In genomic region chr19:4232186-4232572, GRCm38 (mm10) we compare ENCODE assay signal across 1 mouse cellular context.
TF ChIP-seq lines count a peak whose summit lies in the region.

No protein-coding gene starts in this region.

TF ChIP-seq in ES-E14, 5 proteins besides CTCF, POLR2A, EP300 and RAD21:
- no peak for TF ChIP-seq MAFK (IDR thresholded peaks at IDR 0.05; ENCODE audit: insufficient read depth, low read depth, low read length)
- no peak for TF ChIP-seq ZNF384 (IDR thresholded peaks at IDR 0.05; ENCODE audit: low read depth, low read length)
- no peak for TF ChIP-seq ZC3H11A (IDR thresholded peaks at IDR 0.05; ENCODE audit: borderline replicate concordance, low read depth, low read length)
- TF ChIP-seq HCFC1 (IDR thresholded peaks at IDR 0.05; ENCODE audit: borderline replicate concordance, insufficient read depth, low read length) = no peak
